Mouse (Mus musculus) mesoderm, embryonic 11.5 days (tissue): ENCODE results near the gene Tspan13.

ENCODE experiments used
- DNase-seq: peaks from one replicate; pipeline ENCODE4 v3.0.0-alpha.2; 2012; ENCODE audit warnings: low read depth, low spot score

Tspan13 gene

GRCm38 (mm10) chr12:36032419-36032818 is 9.9 kb downstream of the Tspan13 start:
- no peak for DNase-seq

DNA sequence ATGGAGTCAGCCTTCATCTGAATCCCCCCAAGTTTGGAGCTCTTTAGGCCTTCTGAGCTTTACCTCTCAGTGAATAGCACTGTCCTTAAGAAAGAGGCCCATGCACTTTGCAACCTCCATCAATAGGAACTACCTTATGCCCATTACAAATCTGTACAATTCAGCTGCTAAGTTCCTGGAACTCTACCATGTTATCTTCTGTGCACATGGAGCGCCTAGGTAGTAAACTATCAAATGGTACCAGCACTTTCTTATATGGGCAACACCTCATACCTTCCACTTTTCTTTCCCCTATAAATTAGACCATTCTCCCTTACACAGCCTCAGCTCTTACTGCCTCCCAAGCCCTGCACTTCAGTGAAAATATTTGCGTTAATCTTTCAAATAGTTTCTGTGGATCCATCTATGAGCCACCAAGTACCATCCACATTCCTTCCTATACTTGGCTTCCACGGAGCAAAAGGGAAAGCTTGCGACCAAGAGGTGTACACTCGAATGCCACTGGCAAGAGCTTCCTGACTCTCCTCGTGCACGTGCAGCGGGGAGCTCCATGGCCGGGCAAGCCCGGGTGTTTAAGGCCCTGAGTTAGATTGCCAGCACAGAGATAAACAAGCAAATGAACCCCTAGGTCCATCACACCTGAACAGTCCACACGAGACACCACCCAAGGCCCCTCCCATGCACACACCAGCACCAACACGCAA is 11.5 kb downstream of the Tspan13 start:
- no peak for DNase-seq

GRCm38 (mm10) chr12:36029687-36030086 is 12.6 kb downstream of the Tspan13 start:
- no peak for DNase-seq

GRCm38 (mm10) chr12:36028968-36029645 is 13.2 kb downstream of the Tspan13 start:
- no peak for DNase-seq

DNA sequence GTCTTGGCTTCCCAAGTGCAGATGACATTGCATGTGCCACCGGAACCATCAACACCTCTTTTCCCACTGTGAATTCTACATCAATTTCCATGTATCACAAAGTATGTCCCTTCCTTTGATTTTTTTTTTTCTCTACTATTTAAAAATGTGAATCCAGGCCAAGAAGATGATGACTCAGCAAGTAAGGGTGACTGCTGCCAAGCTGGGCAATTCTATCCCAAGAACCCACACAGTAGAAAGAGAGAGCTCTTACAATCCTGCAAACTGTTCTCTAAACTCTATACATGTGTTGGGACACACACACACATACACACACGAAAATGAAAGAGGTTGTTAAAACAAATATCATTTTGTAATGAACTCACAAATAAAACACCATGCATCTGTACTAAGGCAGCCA is 15.1 kb downstream of the Tspan13 start:
- DNase-seq, result no peak

DNA sequence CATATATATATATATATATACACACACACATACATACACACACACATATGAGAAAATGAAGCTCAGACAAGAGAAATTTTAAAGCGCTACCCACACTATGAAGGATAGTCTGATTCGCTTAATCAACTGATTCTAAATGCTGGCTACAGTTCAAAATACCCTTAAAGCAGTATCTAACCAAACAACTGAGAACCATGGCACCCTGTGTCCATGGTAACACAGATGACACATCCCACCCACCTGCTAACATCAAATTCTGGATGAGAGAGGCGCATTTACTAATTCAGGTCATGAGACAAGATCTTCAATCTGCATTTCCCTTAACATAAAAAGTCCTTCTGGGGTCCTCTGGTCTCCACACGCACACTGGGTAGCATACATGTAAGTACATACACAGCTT is 16.2 kb downstream of the Tspan13 start:
- no peak for DNase-seq

GRCm38 (mm10) chr12:36020710-36021109 is 21.6 kb downstream of the Tspan13 start:
- no peak for DNase-seq

DNA sequence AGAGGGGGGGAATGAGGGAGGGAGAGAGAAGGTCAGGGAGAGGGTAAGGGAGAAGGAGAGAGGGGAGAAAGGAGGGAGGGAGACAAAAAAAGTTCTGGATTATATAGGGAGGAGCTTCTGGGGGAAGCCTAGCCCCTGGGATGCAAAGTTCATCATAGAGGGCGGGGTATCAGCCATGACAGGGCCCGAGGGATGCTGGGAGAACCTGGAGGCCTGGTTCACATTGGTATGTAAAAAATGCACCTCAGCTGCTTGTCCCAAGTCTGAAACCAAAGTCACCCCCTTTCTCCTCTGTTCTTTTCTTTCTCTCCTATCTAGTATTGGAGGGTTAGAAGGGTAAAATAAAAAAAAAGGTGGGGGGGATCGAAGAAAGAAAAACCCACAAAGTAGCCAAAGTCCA is 22.2 kb downstream of the Tspan13 start:
- no peak for DNase-seq

DNA sequence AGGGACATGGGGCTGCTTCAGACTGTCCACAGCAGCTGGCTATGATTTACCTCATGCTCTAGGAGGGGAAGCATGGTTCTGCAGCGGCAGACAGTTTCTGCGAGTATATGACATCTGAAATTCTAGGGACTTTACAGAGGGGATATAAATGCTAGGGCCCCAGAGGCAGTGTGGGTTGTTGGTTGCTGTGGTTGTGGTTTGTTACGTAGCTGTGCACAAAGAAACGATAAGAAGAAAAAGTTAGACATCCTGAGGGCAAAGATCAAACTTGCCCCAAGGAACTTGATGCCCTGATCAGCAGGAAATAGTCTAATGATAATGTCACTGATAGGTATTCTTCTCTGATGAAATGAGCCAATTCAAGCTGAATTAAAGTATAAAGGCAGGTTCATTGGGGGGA is 22.7 kb downstream of the Tspan13 start:
- no peak for DNase-seq

DNA sequence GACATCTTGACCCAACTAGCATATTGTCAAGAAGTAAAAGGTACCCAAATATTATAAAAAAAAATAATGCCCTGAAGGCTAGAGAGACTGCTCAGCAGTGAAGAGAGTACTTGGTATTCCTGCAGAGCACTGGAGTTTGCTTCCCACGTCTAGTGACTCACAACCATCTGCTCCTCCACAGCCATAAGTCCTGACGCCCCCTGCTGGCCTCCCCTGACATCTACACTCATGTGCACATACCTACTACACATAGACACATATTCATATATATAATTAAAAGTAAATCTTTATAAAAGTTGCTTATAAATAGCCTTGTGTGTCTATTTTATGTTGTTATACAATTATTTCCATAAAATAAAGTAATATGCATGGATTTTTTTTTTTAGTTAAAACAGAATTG is 24.5 kb downstream of the Tspan13 start:
- no peak for DNase-seq

DNA sequence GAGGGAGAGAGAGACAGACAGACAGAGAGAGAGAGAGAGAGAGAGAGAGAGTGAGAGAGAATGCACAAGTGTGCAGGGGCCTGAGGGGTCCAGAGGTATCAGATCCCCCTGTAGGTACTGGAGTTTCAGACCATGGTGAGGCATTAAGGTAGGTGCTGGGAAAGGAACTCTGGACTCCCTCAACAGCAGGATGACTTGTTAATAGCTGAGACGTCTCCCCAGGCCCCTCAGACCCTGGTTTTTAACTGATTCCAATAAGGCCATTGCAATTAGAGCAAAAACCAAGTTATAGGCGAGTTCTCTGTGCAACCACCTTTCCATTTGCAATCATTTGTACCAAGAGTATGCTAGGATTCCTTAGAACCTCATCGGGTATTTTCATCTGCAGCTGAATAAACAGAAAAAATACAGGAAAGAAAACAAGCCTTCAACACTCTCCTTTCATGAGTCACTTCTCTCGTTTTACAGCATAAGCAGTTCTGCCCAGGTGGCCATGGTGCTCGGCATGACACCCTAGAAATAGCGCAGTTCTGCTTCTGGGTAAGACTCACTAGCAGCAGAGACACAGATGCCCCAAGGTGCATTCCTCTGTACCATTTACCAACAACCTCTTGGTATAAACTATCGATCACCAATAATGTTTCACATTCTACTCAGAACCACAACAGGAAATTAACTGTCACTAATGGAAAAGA is 28.9 kb downstream of the Tspan13 start:
- no peak for DNase-seq

- no peak for DNase-seq
Measured at GRCm38 (mm10) chr12:36008364-36009047, 33.8 kb downstream of the Tspan13 start.

DNA sequence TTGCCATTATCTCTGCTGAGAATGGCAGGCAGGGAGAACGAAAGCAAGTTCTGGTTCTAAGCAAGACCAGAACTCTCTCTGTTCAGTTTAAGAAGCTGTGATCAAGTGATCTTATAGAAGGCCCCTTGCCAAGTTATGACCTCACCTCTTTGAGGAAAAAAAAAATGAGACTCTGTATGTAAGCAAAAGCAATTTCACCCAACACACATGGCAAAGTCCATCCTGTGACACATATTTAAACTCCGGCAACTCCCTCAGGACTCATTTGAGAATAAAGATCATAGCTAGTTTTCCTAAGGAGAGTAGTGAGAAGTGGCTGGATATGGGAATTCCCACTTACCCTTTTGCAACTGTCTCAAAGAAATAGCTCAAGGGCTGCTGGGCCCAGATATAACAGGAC is 34.7 kb downstream of the Tspan13 start:
- no peak for DNase-seq

- no peak for DNase-seq
Measured at GRCm38 (mm10) chr12:36004714-36005113, 37.6 kb downstream of the Tspan13 start.

- DNase-seq, result peak; percentile 75
Measured at GRCm38 (mm10) chr12:35995799-35996198, 46.5 kb downstream of the Tspan13 start.

GRCm38 (mm10) chr12:35994098-35994497 is 48.2 kb downstream of the Tspan13 start:
- peak; percentile 37 for DNase-seq

DNA sequence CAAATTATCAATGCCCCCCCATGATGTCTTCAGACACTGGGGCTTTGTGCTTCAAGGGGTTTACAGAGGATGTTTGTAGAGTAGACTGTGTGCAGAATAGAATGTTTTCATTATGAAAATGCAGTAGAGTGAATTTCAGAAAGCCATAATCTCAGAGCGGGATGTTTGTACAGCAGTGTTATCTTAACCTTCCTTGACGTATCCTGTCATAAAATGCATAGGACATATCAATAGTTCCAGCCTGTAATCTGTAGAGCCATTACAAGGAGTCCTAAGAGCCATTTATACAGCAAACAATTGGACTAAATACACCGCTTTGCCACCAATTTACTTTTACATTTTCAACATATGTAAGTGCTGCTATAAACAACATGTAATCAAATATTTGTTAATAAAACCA is 48.7 kb downstream of the Tspan13 start:
- DNase-seq, result no peak

DNA sequence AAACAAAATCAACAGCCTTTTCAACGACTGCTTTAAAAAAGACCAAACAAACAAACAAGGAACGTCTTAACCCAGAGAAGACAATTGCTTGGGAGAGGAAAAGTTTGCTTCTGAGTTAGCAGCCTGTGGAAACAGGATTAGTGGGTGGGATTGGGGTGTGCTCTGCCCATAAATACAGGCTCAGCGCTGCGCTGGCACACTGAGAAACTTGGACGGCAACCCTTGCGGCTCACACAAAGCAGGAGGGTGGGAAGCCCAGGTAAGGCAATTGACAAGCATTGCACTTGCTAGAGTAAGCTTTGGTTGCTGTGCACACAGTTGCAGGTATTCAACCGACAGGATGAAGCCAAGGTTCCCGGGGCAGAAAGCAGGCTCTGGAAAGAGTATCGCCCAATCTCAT is 49.6 kb downstream of the Tspan13 start, which contains the start of gene Agr2:
Gene Agr2 (plus strand): TSS at position 197 of the 400 bp plus-strand sequence.
- DNase-seq, result no peak

GRCm38 (mm10) chr12:35984743-35985142 is 57.6 kb downstream of the Tspan13 start:
- DNase-seq, result no peak

GRCm38 (mm10) chr12:35983472-35983871 is 58.8 kb downstream of the Tspan13 start:
- no peak for DNase-seq

- DNase-seq, result peak; percentile 58
Measured at GRCm38 (mm10) chr12:35981732-35982360, 60.5 kb downstream of the Tspan13 start.

DNA sequence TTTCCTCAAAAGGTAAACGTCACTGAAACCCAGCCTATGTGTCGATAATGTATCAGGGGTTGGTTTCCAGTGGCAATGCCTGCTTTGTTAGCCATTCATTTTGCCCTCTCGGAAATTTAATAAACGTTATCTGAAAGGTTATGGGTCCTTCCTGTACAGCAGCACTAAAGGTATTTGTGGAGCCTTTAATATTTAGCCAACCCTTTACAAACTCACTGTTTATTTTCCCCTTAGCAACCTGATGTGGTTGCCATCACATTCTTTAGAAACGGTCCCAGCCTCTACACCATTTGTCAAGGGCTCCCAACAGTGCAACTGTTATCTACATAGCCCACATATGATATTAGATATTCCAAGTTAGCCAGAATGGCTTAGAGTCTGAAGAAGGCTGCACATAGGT is 62.7 kb downstream of the Tspan13 start:
- DNase-seq, result no peak
